Mouse (Mus musculus): ENCODE results near the gene Nrxn1.
"Not testable (repeated sequence)": the region's sequence is repeated elsewhere in the genome, so short reads cannot be mapped to it uniquely, and the experiment has no call there.

Nrxn1 gene

DNA sequence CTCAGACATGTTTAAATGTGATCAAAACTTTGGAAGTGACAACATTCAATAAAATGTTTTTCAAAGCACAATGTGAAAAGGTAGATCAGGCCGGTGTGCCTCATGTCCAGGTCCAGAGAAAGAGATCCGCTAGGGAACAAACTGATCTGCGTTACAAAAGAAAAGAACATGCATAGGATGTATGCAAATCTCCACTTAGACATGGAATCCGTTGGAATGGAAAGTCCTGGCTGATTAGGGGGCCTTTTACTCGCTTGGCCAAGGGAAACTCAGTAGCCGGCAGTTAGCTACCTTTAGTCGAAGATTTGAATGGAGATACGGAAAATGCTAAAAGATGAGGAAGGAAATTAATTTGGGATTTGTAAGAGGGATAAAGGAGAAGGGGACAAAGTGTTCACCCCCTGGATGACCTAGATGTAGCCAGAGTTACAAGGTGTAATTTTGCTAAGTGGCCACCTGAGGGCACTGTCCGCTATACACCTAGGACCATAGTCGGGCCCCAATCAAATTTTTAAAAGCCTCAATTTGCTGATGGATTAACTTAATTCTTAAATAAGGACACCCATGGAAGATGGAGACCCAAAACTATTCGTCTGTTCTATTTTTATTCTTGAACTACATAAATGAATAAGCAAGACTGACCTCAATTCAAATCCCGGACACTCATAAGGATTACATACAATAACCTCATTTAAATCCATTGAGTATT lies 508.9 kb downstream of the Nrxn1 start:
- DNase-seq (ENCODE audit: low read depth, low spot score): no peak

DNA sequence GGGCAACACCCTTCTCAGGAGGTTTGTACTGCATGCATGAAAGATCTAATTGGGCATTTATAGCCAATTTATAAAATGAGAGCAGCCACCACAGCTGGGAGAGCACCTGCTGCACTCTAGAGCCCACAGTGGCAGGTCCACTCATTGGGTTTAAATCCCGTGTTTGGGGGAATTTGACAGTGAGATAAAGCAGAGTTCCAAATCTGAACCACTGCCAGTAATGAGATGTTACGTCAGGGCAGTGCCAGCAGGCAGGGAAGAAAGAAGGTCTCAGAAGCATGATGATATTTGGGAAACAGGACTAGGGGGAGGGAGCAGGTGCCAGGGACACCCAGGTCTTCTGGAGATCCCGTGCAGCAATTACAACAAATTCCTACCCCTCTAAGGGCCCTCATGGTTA lies 509.7 kb downstream of the Nrxn1 start:
- no peak for DNase-seq (ENCODE audit: low read depth, low spot score)

DNA sequence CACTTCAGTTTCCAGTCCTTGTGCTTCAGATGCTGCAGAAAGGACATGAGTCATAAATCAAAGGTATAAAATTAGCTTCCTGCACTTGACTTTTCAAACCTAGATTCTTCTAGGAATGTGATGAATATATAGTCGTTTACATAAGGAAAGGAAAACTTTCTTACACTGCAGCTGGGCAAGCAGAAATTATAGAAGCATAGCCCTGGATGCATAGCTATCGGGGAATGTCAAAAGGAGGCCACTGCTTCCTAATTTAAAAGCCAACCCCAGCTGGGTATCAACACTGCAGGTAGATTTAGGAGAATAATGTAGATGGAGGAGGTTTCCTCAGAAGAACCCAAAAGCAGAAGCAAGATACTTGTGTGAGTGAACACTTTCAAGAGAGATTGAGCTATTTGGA lies 523.0 kb downstream of the Nrxn1 start:
- DNase-seq (ENCODE audit: low read depth, low spot score): no peak

- DNase-seq (ENCODE audit: low read depth, low spot score): no peak
Observed at GRCm38 (mm10) chr17:90565186-90565585, 527.7 kb downstream of the Nrxn1 start.

DNA sequence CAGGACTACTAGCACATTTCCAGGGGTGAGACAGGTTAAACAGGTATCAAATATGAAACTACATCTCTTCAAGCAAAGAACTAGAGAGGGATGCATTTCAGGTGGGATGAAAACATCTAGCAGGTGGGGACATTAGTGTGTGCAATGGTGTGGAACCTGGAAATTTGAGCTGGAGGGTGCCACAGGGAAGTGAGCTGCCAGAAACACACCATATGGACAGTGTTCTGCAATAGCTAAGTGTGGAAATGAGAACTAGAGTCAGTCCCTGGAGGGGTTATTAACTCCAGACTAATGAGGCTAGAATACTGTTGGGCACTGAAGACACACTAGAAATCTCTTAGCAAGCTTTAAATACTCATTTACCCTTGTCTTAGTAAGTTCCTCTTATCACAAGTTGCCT lies 536.5 kb downstream of the Nrxn1 start:
- no peak for DNase-seq (ENCODE audit: low read depth, low spot score)

- DNase-seq (ENCODE audit: low read depth, low spot score): no peak
Observed at GRCm38 (mm10) chr17:90550415-90550814, 542.5 kb downstream of the Nrxn1 start.

DNA sequence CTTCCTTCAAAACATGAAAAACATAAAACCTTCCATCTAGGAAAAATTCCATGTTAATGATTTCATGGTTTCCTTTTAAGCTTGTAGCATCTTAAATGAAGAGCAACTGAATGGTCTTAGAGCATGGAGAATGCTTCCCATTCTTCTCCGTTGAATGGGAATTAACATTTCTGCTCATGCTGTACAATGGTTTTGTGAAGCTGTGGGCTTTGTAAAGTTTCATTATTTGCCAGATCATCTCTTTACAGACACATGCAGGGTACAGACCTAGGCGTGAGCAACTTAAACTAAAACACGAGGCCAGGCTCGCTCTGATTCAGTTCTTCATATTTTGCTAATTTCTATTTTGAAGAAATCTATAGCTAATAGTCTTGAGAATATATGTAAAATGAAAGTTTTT lies 546.1 kb downstream of the Nrxn1 start:
- no peak for DNase-seq (ENCODE audit: low read depth, low spot score)

- DNase-seq (ENCODE audit: low read depth, low spot score): no peak
Observed at GRCm38 (mm10) chr17:90544639-90545259, 548.1 kb downstream of the Nrxn1 start.

GRCm38 (mm10) chr17:90543986-90544638 lies 548.8 kb downstream of the Nrxn1 start:
- DNase-seq (ENCODE audit: low read depth, low spot score): no peak

DNA sequence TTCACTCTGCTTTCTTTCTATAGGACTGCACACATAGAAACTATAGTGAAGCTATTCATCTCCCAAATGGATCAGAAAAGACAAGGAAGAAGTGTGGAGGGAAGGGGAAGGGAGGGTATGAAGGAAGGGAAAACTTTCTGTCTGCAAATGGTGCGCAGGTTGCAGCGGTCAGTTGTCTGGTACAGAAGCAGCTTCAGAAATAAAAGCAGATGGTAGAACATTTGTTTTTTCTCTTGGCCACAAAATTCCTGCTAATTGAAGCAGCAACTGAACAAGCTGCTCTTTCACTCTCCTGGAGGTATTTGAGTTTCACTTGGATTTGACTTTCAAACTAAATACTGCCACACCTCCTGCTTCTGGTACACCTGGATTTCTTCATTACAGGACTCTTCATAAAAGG lies 561.4 kb downstream of the Nrxn1 start:
- no peak for DNase-seq (ENCODE audit: low read depth, low spot score)

DNA sequence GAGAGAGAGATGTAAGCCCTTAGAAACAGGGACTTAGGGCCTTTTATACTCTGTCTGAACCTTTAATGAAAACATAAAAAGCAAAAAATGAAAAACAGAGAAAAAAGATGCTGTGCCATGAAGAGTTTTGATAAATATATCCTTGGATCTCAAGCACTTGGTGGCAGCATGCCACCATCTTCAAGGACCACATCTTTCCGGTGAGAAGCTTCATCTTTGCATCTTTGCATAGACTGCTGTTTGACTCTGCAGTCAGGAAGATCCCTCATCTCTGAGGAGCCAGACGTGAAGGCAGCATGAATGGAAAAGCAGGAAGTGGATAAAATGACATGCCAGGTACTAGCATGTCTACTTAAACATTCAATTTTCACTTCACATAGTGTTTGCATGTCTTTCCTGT lies 586.8 kb downstream of the Nrxn1 start:
- no peak for DNase-seq (ENCODE audit: low read depth, low spot score)

DNA sequence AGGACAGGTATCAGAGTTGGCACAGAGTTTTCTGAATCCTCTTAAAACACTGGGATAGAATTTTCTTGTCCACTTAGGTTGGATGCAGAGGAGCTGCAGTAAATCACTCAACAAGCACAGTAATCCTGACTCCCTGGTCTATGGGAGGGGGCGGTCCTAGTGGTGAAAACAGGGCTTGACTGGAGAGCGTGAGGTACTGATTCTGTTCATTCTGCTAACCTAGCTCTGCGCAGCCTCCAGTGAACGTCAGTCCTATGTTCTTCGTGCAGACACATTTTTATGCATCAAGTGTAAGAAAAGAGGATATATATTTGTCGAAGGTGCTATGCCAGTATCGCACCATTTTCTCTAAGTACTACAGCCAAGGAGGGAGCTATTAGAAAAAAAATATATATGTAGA lies 588.9 kb downstream of the Nrxn1 start:
- DNase-seq (ENCODE audit: low read depth, low spot score): not testable (repeated sequence)

DNA sequence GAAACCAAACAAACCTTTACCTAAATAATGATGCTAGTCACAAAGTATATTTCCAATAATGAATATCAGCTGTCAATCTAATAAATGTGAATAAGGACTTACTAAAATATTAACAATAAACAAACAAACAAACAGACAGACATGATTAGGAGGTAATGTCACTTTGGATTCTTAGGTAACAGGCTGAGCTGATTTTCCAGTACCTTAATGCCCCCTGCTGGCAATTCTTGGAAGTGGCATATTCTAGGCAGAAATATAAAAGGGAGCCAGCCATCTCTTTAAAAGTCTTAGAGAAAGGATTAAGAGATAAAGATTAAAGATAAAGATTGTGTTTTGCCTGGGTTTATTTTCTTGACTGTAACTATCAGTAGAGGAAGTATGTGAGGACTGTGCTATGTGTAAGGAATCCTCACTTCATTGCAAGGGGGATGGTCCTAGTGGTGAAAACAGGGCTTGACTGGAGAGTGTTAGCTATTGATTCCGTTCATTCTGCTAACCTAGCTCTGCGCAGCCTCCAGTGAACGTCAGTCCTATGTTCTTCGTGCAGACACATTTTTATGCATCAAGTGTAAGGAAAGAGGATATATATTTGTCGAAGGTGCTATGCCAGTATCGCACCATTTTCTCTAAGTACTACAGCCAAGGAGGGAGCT lies 591.7 kb downstream of the Nrxn1 start:
- DNase-seq (ENCODE audit: low read depth, low spot score): no peak

GRCm38 (mm10) chr17:90479531-90480250 lies 613.2 kb downstream of the Nrxn1 start:
- DNase-seq (ENCODE audit: low read depth, low spot score): no peak

DNA sequence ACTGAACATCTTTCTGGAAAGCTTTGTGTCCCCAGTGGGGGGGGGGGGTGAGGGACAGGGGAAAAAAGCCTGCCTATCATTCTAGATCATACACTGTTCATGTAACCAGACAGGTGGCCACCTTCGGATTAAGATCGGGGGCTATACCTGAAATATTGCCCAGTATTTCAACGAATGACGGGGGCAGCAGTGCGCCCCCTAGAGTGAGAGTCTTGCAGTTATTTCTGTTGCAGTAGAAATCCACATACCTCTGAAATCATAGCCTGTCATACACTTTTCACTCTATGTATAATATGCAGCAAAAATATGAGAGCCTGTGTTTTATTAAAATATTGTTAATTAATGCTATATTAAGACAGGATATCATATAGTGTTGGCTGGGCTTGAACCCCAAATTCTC lies 636.1 kb downstream of the Nrxn1 start:
- no peak for DNase-seq (ENCODE audit: low read depth, low spot score)

DNA sequence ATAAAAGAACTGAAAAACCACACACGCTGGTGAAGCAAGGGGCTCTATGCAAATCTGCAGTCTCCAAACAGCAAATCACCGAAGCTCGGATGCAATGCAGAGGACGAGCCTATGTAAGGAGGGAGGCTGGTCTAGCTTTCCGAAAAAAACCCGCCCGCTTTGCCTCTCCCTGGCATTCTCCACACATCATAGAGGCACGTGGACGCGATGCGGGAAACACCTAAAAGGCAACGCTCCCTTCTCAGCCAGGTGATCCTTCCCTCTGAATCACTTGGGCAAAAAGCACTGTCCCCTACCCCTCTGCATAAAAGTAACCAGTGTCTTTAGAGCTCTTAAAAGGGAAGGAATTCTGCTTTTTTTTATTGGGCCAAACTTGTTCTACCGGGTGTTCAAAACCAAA lies 637.0 kb downstream of the Nrxn1 start:
- no peak for DNase-seq (ENCODE audit: low read depth, low spot score)

DNA sequence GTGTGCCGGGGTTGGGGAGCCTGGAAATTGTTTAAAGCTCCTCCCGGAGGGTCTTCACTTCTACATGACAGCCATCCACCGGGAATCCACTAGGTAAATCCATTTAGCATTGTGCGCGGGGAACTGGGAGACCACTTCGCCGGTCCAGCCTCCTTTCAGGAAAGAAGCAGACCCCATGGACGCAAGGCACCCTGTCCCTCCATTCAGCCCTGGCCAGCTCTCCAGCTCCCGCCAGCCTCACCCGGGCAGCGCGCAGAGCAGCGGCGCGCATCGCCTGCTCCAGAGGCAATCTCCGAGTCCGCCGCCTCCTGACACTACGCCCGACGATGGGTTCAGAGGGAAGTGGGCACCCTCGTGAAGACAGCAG lies 637.5 kb downstream of the Nrxn1 start:
- DNase-seq (ENCODE audit: low read depth, low spot score): no peak

DNA sequence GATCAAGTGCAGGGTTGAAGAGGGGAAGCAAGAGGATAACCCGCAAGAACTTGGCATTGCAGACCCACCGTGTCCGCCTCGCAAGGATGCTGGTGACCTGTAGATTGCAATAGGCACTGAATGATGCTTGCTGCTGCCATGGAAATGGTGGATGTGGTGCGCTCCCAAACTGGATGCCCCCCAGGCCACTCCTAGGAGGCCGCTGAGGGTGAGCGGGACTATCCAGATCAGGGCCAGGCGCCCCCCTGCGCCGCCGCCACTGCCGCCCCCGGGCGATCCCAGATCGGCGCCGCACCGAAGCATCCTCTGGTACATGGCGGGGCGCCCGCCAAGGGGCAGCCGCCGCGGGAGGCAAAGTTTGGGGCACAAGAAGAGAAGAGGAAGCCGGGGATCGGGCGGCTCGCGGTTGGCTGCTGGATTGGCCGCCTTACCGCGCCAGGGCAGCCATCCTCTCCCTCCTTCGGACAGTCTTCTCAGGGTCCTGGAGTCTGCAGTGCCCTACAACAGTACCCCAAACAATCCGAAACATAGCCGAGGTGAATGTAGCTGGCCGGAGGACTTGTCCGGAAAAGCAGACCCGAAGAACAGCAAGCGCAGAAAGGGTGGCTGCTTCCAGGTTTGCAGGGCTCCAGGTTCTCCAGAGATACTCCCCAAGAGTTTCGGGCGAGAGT lies 638.0 kb downstream of the Nrxn1 start:
- DNase-seq (ENCODE audit: low read depth, low spot score): no peak

GRCm38 (mm10) chr17:90454356-90454737 lies 638.5 kb downstream of the Nrxn1 start:
- DNase-seq (ENCODE audit: low read depth, low spot score): no peak

DNA sequence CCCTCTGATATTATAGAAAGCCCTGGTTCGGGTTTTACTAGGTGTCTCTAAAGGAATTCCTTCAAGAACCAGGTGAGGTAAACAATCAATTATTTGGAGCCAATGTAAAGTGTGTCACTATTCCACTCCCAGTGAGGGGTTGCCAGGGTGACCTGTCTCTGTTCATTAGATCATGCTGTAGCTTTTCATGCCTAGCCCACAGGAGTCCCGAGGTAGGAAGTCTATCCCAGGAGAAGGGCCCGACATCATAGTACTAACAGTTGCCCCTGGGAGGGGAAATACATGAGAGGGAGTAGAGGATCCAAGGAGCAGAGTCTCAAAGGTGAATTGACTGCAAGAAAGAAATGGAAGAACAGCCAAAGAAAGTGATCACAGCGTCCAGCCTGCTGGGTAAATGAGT lies 639.6 kb downstream of the Nrxn1 start:
- no peak for DNase-seq (ENCODE audit: low read depth, low spot score)

GRCm38 (mm10) chr17:90452770-90453169 lies 640.1 kb downstream of the Nrxn1 start:
- no peak for DNase-seq (ENCODE audit: low read depth, low spot score)
